Mouse (Mus musculus): ENCODE measurements around the gene Tnfaip3.
A peak's percentile ranks its signal among the peaks of the same experiment; 100 is the strongest.

The Tnfaip3 gene

DNA sequence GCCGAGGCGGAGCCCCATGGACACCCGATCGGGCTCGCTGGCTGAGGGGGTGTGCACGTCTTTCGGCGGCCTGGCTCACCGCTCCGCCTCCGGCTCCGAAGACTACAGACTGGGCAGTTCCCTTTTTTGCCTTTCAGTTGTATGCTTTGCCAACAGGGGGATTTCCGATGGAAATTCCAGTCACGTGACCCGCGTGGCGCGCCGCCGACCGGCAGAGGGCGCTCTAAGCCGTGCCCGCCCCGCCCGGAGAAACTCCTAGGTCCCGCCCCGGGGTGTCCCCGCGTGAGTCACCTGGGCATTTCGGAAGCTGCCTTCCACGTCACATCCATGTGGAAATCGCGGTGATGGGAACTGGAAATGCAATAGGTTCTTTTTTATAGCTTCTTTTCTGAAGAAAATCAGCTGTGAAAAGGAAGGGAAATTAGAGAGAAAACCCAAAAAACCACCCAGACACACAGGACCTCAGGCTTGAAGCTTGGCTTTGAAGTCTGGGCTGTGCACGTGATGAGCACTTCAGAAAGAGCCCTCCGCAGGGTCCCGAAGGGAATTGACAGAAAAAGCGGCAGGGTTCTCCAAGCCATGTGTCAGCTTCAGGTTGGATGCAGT is at the start of gene Tnfaip3:
Gene Tnfaip3, minus strand, starts transcription at position 401 of the 606 bp plus-strand sequence.
- DNase-seq (ENCODE audit: low spot score in 2 of 2), result peak; percentile 92 to 96

DNA sequence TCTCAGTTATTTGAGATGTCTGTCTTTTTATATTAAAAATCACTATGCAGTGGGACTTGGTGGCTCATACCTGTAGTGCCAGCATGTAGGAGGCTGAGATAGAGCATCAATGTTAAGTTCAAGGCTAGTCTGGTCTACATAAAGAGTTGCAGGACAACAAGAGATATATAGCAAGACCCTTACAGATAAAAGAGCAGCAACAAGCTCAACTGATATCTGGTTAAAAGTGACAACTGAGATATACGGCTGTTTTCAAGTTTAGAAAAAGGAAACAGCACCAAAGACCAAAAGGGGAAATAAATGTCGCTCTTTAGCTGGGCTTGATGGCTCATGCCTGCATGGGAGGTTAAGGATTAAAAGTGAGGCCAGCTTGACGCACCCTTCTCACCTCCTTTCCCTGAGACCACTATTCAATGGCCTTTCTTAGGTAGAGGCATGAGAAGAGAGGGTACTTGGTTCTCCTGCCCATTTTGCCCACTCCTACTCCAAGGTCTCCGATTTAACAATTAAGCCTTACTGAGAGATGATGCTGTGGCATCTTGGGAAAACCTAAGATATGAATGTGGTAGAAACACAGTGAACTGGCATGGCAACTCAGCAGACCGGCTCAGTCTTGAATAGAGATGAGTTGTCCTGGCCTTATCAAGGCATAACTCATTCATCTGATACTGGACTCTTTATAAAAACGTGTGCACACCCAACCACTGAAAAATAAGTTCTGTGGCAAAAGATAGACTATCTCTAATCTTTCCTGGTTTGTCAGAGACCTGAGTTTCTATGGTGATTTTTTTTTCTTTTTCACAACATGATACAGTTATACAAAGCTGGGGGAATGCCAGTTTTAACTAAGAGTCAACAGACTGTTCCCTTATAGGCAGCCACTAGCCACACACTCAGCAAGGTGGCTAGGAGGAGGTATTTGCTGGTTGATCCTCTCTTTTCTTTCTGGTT is 49.5 kb upstream of the Tnfaip3 start:
- no peak for DNase-seq (ENCODE audit: low spot score in 2 of 2)

DNA sequence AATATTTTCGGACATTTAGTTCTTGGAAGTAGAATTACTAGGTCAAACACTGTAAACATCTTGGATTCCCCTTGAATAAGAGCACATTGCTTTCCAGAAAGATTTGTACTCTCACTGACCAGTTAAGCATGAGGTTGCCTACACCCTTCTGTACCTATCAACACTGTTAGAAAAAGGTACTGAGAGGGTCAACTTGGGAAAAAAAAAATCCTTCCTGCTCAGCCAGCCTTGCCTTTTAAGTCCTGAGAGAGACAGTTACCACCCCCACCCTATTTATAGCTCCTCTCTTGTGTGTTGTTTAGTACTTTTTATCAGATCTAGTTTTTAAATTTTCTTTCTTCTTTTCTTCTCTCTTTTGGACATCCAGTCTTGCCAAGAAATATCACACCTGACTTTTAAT is 48.2 kb upstream of the Tnfaip3 start:
- DNase-seq (ENCODE audit: low spot score in 2 of 2), result no peak

DNA sequence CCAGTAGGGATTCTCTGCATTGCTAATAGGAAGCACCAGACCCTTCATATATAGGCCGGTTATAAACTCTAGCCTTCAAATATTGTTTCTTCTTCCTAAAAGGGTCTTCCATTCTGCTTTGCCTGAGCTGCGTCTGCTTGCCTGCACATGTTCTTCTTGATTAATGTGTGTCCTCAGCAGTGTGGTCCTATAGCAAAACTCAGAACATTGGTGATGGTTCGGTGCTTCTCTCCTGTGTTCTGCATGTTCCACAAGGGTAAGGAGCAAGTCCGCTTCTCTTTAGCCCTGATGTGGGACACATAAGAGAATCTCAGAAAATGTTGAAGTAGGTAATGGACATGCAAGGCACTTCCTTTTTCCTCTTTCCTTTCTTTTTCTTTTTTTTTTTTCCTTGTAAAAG is 47.8 kb upstream of the Tnfaip3 start:
- DNase-seq (ENCODE audit: low spot score in 2 of 2), result no peak

DNA sequence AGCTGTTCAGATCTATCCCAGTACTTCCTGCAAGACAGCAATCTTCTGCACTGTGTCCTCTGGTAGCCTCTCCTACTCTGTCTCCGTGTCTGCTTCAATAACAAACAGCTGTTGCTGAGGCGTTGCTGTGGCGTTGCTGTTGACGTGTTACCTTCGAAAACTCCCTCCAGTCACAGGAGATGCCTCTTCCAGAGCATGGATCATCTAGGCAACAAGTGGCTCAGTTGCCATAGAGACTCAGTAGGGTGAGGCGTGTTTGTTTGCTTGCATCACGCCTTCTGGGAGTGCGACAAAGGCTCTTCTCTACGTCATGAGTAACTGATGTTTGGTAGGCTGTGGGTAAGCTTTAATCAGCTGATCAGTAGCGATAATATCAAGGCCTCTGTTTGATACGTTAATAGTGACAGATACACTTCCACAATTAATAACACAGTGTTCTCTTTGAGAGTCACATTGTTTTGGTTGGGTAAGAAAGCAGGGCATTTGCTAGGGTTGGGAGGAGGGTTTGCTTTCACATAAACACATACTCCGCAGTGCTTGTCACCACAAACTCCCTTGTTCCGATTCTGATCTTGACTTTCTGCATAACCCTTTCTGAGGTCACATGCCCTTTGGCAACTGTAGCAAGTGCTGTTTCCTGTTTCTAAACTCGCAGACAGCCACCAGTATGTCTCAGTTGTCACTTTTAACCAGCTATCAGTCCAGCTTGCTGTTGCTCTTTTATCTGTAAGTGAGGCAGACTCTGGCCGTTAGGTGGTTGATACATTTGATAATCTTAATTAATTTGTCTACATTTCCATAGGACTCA is 46.8 kb upstream of the Tnfaip3 start:
- DNase-seq (ENCODE audit: low spot score in 2 of 2), result peak; percentile 9 to 31

DNA sequence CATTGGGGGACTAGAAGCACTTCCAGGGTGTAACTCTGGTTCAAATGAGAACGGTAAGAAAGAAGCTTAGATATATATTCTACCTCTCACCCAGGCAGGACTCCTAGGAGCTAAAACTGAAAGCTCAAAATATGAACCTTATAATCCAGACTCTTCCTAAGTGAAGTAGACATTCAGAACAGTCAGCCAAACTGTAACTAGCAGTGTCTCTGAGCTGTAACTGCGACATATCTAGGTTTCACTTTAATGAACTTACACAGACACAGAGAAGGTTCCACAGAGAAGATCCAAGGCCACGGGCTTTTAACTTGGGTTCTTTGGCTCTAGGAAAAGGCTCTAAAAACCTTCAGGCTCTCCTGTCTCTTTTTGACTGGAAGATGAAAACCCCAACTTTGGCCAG is 45.7 kb upstream of the Tnfaip3 start:
- no peak for DNase-seq (ENCODE audit: low spot score in 2 of 2)

DNA sequence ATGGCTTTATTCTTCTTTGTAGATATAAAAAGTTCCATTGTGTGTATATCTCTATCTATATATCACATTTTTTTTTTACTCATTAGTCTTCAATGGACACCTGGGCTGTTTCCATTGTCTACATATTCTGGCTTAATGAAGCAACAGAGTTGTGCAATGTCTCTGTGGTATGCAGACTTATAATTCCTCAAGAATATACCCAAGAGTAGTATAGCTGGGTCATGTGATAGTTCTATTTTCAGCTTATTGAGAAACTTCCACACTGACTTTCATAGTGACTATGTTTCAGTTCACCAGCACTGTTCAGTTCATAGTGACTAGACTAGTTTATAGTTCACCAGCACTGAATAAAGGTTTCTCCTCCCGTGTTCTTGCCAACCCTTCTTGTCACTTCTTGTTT is 38.1 kb upstream of the Tnfaip3 start:
- no peak for DNase-seq (ENCODE audit: low spot score in 2 of 2)

DNA sequence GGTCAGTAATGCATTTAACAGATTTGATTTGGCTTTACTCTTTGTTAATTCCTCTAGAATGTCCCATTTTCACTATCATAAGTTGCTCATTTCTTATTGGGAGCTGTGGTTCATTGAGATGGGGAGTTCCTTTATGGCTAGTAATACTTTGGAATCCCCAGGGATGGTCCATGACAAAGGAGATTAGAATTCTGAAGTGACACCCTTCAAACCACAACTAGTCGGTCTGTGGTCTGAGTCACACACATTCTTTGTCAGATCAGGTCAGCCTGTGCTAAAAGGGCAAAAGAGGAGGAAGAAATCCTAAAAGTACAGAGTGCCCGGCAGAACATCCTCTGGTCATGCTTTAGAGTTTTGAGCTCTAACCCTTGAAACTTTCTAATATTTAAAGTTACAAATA is 30.5 kb upstream of the Tnfaip3 start:
- DNase-seq (ENCODE audit: low spot score in 2 of 2), result no peak

DNA sequence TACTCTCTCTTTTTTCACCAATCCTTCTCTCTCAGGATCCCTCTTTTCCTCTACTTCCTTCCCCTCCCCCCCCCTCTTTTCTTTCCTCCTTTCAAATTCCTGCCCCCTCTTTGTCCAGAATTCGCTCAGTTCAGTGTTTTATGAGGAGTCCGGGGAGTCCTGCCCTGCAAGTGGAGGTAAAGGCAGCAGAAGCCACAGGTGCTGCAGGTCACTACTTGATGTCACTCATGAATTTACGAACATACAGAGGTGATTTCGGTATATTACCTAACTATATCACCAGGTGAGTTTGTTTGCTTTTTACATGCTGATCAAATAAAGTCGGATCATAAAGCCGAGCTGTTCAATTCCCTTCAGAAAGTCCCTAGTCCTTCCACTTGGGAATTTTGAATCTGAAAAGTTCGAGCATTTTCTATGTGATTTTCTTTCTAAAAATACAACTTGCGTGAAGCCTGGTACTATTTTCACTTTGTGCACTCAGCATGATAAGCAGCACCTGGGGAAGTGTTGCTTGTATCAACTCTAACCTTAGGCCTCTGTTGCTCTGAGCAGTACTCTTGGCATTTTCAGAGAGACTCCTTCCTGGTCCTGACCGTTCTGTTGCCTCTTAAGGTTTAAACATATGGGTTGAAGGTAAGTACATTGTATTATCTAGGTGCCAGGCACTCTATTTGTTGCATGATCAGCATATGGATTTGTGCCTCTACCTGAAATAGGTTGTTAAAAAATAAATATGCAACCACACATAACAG is 29.5 kb upstream of the Tnfaip3 start:
- DNase-seq (ENCODE audit: low spot score in 2 of 2), result no peak

DNA sequence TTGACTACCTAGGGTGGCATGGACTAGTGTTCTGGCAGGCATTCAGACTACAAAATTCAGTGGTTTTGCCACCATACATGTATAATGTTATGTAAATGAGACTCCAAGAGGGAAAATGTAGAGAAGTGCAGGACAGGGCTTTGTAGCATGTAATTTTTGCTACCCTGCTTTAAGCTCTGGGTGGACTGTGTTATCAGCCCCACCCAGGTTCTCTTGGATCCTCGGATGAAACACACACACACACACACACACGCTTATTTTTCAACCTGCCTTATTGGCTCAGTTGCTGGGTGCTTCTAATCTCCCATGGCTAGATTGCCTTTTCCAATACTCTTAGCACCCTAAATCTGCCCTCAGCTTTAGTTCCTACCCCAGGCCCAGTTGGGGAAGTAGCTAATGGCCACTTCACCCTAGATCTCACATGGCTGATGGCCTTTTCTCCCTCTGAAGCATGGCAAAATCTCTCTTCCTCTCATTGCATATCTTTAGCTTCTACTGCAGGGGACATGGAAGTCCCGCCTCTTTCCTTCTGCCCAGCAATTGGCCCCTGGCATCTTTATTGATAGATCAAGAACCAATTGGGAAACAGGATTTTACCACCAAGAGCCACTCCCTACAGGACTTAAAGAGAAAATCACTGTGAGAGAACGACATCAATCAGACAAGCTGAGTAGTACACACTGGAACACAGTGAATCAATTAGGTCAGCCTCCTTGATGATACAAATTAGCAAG is 28.2 kb upstream of the Tnfaip3 start:
- peak in 1 of 2 experiments; percentile 7 for DNase-seq (ENCODE audit: low spot score in 2 of 2)

DNA sequence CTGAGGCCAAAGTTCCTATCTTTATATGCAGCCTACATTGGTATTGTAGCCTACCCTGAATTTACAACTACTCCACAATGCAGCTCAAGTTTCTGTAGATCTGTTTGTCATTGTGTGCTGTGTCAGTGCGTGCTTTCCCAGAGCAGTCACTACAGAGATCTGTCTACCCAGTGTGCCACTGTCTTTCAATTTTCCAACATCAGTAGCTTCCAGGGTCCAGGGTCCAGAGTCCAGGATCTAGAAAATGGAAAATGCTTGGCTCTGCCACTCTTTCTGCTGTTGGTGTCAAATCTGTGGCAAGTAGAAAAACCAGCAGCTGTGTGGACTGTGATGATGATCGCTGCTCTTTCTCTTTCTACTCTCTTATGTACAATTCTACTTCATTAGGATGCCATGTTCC is 24.7 kb upstream of the Tnfaip3 start:
- DNase-seq (ENCODE audit: low spot score in 2 of 2), result no peak

DNA sequence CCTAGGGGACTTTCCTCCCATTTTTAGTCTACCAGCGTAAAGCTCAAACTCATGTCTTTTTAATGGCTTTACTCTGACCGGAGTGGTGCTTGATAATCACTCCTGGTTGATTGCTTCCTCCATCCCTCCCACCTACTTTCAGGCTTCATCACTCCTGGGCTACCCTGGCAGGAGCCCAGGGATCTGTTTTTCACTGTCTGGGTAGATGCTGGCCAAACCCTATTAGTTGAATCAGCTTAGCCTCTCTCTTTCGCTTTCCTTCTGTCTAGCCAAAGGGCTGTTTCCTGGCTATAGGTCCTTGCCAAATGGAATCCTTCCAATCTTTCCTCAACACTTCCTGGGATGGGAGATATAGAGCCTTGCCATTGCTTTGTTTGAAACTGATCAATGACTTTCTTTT is 19.3 kb upstream of the Tnfaip3 start:
- DNase-seq (ENCODE audit: low spot score in 2 of 2), result no peak

DNA sequence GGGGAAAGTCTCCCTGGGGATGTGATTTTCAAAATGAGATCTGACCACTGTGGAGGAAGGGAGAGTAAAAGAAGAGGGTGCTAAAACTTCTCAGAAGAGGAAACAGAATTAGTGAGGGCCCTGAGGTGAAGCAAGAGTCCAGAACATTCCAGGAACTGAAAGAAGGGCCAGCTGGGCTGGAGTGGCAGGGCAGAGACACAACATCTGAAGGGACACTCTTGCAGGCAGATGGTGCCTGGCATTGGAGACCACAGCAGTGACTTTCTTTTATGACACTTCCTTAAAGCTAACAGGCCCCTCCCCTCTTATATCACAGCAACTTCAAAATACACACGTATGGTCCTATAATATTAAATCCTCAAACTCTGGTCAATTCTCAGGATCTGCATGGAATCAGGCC is 18.2 kb upstream of the Tnfaip3 start:
- DNase-seq (ENCODE audit: low spot score in 2 of 2), result no peak

DNA sequence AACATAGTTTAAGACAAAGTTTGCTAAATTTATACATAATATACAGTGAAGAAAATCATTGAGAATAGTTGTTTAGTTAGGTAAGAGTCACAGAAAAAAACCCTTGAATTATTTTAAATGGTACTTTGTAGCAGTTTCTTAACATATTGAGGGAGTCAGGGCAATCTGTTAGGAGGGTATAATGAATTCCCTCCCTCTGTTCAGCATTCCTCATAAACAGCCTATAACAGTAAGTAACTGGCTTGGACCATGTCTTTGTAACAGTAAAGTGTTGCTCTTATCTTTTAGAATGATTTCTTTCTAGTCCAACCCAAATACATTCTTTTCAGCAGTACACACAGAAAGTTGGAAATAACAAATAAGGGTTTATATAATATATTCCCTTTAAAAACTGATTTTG is 16.4 kb upstream of the Tnfaip3 start:
- no peak for DNase-seq (ENCODE audit: low spot score in 2 of 2)

DNA sequence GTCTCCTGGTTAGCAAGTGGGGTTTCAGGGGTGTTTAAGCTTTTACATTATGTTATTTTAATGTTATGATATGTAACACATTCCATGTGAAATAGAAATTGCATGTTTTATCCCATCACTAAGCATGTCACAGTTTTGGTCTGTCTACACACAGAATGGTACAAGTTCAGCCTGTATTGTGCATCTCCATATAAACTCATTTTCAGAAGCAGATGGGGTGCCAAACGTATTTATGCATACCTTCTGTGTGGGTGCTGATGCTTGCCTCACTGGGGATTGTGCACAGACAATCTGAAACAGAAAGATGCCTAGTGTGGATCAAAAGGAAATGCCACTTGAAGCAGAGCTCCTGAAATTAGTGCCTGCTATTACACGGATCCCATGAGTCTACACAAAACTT is 15.2 kb upstream of the Tnfaip3 start:
- no peak for DNase-seq (ENCODE audit: low spot score in 2 of 2)

DNA sequence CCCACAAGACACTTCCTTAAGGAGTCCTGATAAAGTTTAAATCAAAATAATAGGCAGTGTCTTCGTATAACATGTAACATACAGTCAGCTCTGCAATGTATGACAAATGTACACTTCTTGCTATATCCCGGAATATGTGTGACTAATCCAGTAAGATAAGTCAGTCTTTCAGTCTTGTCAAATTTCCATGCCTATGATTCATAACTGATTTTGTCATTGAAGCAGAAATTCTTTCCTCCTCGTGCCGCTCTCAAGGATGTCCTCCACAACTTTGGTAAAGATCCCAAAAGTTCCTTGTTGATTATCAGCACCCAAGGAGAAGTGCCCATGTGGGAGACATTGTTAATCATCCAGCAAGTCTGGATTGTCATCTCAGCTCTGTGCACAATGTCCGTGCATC is 11.3 kb upstream of the Tnfaip3 start:
- no peak for DNase-seq (ENCODE audit: low spot score in 2 of 2)

DNA sequence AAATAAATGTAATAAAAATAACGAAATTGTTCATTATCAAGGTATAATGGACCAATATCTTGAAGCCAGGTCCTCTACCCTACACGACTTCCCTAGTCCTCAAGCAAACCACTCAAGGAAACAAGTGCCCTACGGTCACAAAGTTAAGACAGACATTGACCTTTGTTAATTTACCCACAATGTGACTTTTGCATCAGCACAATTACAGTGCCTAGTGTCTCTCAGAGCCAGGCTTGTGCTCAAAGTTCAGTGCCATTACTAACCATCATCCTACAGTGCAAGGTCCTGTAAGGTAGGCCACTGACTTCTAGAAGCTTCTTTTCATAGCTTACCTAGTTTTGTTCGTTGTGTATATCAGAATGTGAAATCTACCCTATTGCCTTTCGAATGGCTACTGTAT is 8.9 kb upstream of the Tnfaip3 start:
- DNase-seq (ENCODE audit: low spot score in 2 of 2), result no peak

DNA sequence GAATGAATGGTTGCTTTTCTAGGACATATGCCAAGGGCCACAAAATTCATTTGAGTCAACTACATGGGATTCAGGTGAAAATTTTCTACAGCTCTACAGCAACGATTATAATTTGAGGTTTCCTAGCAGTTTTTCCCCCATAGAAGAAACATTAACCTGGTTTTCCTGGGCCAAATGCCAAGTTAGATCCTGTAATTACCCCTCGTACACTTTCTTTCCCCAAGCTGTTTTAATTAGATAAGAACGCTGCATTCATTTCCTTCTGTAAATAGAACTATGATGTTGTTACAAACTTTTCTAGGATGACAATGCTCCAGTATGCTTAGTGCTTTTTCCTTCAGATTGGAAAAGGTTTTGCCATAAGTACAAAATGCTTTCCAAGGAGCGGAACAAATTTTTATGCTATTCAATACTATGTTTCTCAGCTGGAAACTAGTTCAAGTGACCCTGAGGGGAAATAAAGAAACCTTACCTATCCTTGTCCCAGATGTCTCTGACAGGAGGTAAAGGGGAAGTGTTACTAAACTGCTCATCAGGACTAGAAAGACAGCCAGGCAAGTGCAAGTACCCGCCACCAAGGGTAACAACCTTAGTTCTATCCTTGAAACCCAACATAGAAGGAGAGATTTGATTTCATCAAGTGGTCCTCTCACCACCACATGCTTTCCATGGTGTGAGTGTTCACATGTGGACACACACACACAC is 8.3 kb upstream of the Tnfaip3 start:
- DNase-seq (ENCODE audit: low spot score in 2 of 2), result no peak

DNA sequence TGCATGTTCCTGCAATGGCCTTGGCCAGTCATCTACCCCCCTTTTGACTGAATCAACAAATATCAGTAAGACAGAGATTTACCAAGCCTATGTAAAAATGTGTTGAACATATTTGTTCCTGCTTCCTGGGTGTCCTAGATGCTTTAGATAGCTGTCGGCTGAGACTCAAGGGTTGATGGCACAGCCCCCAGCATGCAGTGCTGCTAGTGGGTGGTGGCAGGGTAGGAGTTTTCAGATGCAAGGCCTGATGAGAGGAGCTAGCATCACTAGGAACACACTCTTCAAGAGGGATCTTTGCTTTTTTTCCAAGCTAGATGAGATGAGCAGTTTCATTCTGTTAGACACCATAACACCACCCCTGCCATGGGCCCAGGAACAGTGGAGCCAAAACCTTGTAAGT is 6.8 kb upstream of the Tnfaip3 start:
- no peak for DNase-seq (ENCODE audit: low spot score in 2 of 2)

DNA sequence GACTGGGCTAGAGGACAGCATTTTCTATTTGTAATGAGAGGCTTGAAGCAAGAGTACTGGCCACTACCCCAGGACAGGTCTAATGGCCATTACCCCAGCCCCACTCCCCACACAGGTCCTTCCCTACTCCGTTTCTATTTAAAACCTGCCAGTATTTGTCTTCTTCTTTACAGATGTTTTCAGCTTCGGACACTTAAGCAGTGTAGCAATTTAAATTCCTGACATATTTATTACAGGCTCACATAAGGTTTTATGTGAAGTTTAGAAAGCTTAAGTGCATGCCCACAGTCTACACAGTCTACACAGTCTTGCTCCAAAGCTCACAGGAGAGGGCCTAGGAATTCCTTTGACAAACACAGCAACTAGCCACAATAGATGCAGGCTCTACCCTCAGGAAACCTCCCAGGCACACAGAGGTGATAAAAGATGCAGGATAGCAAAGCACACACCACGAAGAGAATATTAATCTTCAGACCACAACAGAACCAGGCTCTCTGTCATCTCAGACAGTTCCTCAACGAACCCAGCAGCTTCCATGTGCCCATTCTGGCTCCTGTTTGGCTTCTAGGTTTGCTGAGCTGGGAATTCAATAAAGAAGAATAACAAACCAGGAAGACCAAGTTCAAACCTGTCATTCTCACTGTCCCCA is 1.5 kb upstream of the Tnfaip3 start:
- no peak for DNase-seq (ENCODE audit: low spot score in 2 of 2)
